Mouse (Mus musculus): Measurements from ENCODE around the gene Cacng7.
"Not testable (repeated sequence)": the region's sequence is repeated elsewhere in the genome, so short reads cannot be mapped to it uniquely, and the experiment has no call there.

The Cacng7 gene

DNA sequence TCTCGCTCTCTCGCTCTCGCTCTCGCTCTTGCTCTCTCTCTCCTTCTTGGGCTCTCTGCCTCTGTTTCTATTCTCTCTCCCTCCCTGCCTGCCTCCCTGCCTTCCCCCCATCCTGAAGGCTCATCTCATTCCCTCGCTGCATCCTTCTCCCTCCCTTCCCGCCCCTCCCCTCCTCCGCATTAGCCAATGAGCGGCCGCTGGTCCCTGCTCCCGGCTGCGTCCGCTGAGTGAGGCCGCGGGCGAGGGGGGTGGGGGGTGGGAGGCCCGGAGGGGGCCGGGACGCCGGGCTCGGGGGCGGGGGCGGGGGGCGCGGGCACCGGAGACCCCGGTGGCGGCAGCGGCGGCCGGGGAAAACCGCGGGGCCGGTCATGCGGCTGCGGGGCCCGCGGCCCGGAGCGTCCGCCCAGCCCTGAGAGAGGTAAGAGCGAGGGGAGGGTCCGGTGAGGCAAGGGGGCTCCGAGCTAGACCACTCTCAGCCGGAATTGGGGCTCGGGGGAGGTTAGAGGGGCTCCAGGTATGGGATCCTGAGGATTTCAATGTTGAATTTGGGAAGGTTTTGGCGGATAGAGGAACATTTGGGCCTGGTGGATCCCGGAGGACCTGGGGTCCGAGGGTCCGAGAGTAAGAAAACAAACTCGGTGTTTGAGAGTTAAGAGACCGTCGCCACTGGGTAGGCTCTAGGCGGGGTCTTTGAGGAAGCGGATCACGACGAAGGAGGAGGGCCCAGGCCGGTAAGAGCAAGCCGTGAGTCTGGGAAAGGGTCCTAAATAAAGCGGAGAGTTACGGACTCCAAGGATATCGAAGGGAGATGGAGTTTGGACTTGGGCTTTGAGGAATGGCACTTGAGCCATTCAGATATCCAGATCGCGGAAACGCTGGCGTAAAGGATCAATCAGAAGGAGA lies at the start of gene Cacng7:
Cacng7 (plus strand) TSS at position 337 of the 903 bp plus-strand sequence.
- no peak for DNase-seq

DNA sequence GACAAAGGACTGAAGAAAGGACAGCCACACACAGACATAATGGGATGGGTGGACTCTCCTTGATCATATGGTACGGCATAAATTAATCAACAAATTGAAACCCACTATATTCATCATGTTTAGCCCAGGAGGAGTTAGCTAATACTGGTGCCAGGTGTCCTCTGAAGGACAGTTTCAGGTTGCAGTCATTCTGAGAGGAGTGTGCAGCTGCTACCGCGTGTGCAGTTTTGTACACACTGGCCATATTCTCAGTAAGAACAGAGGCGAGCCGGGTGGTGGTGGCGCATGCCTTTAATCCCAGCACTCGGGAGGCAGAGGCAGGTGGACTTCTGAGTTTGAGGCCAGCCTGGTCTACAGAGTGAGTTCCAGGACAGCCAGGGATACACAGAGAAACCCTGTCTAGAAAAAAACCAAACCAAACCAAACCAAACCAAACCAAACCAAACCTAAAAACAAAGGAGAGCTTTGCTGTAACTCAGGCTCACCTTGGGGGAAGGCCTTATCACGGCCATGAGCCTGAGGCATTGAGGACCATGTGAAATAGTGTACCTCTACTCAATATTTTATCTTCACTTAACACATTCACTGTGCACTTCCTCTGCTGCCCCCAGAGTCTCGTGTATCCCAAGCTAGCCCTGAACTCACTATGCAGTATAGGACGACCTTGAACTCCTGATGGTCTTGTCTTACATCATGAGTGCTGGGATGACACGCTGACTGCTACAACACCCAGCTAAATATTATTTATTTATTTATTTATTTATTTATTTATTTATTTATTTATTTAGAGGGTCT lies 49.5 kb upstream of the Cacng7 start:
- no peak for DNase-seq

DNA sequence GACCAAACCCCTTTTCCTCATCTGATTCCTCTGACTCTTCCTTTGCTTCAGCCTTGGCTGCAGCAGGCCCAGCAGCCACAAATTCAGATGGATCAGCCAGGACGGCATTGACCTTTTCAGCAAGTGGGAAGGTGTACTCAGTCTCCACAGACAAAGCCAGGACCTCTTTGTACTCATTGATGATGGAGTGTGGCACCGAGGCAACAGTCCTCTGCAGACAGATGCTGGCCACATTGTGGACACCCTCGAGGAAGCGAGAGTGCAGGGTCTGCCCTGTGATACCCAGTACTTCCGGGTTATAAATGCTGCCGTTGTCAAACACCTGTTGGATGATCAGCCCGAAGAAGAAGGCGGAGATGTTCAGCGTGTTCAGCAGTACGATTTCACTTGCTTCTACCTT lies 48.2 kb upstream of the Cacng7 start:
- DNase-seq, result no peak

DNA sequence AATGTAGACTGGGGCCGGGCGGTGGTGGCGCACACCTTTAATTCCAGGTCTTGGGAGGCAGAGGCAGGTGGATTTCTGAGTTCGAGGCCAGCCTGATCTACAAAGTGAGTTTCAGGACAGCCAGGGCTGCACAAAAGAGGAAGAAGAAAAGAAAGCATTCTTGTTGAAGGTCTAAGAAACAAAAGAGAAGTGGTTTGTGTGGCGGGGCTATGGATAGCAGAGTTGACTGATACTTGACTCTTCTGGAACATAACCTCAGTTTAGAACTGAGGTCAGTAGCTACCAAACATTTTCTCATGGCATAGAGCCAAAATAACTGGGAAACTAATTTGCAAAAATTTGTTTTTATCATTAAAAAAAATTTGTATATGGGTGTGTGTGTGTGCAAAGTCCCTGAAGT lies 46.7 kb upstream of the Cacng7 start:
- no peak for DNase-seq

DNA sequence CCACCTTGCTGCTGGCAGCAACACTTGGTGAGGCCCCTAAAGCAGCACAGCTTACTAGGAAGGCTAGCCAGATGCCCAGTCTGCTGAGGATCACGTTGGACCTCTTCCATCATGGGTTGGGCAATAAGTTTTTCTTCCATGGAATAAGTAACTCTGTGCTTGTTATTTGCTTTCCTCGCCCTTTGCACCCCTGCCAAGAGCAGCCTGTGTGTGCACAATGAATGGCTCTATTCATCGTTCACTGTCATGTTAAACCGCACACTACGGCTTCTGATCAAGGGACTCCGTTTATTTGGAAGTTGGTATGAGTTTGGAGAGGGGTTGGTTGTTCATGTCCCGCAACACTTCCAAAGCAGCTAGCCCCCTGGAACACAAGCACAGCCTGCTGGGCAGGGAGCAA lies 45.6 kb upstream of the Cacng7 start:
- no peak for DNase-seq

DNA sequence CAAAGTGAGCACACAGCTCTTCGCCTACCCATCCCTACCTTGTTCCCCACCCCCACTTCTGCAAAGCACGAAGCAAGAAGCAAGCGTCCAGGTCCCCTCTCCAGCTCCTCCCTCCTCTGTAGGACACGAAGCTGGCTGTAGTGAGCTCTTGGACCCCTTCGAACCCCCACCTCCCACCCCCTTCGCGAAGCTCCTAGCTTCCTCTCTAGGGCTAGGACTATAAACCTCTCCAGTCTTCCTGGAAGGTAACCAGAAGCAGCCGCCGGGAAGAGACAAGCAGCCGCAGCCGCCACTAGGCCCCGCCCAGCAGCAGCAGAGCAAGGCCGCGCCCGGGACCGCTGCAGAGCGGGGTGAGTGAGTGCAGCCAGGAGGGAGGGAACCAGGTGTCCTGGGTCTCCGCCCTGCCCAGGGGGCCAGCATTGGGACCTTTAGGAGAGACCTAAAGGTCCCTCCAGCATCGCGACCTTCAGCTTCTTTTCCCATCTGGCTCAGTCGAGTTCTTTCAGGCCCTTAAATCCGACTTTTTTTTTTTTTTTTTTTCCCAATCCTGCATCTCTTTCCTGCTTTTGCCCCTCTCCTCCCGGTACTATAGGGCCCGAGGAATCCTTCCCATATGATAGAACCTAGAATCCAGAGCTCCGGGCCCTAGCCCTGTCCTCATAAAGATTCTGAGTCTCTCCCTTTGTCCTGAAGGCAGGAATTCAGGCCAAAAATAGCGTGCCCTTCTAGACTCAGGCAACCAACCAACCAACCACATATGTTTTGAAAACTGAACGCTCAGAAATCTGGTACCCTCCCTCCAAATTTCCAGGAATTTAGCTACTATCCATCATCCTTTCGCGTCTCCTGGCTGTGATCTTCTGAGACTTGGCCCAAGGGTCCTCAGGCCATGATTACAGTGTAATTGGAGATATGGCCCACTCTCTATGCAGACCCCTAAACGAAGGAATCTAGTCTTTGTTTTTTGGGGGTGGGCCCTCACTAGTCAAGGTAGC lies 43.5 kb upstream of the Cacng7 start, which contains the start of the genes Myadm and Prkcg:
Myadm (plus strand) TSS at position 105 of the 995 bp plus-strand sequence.
Prkcg (plus strand) TSS at position 204 of the 995 bp plus-strand sequence.
- DNase-seq, result peak; percentile 78

DNA sequence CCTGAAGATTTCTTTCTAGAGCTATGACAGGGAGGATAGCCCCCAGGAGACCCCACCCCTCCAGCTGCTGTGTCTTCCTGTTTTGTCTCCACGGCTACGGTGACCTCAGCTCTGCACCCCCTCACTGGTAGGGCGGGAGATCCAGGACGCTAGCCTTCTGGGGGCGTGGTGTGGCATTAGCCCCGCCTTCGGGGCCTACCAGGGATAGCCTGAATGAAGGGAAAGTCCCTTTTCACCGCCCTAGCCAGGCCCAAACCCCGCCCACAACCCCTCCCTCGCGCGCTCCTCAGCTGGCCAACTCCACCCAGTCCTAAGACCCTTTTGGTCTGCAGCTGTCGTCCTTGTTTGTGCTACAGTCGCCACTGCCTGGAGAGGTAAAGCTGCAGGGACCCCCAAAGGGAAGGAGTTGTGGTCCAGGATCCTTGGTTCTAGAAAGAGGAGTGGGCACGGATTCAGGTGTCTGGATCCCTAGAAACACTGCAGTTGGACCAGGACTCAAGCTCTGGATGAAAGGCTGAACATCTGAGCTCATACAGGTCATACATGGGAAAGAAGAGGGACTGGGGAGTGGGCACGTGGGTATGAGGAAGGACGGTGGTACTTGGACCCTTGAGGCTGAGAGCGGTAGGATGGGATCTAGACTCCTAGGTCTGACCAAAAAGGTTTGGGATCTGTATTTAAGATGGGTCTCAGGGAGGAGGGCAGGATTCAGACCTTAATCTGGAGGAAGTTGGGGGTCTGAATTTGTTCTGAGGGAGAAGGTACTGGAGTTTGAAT lies 42.3 kb upstream of the Cacng7 start:
- DNase-seq, result peak; percentile 69

DNA sequence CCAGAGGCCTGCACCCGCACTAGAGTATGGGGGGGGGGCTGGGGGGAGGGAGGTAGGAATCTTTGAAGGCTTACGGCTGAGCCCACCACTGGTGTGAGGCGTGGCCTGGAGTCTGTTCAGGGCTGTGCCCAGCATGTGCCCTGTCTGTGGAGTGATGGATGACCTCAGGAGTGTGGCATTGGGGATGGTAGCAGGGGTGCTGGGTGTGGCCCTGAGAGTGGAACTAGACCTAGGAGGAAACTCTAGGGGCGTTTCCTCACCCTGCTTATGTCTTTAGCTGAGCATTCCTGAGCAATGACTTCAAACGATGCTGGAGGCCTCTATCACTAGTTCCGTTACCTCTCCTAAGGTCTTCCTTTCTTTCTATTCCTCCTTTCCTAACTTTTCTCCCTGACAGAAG lies 41.6 kb upstream of the Cacng7 start:
- no peak for DNase-seq

DNA sequence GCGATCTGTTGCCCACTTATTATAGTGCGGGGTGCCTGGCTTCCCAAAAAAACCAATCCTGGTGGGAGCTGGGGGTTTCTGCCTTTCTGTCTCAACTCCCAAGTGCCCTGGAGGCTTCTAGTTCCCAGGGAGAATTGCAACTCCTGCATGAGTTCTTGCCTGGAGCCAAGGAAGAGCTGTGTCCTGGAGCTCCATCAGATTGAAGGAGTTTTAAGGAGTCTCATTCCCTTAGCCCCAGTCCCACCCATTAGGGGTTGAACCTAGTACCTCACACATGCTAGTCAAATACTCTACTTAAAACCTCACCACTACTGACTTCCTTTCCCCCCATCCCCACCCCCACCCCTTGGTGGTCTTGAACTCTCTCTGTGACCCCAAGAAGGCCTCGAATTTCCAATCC lies 41.0 kb upstream of the Cacng7 start:
- no peak for DNase-seq

DNA sequence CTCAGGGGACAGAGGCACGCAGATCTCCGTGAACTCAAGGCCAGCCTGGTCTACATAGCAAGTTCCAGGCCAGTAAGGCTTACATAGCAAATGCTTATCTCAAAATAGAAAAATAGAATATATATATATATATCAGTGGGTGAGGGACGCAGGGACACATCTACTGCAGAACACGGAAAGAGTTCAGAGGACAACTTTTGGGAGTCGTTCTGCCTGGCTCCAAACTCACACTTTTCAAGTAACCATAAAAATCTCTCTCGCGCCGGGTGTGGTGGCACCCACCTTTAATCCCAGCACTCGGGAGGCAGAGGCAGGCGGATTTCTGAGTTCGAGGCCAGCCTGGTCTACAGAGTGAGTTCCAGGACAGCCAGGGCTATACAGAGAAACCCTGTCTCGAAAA lies 40.5 kb upstream of the Cacng7 start:
- DNase-seq, result not testable (repeated sequence)

DNA sequence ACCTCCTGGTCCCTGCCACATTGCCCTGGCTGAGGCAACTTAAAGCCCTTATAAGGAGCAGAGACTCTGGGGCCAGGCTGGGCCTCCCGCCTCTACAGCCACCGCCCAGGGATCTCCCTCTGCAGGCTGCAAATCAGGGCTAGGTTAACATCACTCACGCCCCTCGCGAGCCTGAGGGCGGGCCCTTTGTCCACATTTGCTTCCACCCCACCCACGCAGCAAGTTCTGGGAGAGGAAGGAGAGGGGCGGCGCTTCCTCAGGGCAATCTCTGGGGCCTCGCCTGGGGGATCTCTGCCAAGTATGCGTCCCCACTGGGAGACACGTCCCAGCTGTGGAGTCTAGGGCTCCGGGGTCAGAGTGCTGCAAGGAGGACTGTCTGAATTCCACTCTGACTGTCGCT lies 40.0 kb upstream of the Cacng7 start:
- peak; percentile 21 for DNase-seq

DNA sequence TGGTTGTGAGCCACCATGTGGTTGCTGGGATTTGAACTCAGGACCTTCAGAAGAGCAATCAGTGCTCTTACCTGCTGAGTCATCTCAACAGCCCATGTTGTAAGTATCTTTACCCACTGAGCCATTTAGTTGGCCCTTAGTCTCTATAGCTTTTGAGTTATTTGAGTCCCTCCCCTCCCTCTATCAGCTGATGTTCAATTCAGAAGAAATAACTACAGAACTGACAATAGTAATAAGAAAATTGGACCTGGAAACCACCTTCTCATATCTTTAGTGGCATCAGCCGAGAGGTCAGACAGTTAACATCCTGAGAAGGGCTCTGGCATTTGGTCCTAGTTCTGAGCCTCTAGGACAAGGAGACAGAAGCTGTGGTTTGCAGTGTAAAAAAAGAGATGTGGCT lies 38.0 kb upstream of the Cacng7 start:
- DNase-seq, result no peak

DNA sequence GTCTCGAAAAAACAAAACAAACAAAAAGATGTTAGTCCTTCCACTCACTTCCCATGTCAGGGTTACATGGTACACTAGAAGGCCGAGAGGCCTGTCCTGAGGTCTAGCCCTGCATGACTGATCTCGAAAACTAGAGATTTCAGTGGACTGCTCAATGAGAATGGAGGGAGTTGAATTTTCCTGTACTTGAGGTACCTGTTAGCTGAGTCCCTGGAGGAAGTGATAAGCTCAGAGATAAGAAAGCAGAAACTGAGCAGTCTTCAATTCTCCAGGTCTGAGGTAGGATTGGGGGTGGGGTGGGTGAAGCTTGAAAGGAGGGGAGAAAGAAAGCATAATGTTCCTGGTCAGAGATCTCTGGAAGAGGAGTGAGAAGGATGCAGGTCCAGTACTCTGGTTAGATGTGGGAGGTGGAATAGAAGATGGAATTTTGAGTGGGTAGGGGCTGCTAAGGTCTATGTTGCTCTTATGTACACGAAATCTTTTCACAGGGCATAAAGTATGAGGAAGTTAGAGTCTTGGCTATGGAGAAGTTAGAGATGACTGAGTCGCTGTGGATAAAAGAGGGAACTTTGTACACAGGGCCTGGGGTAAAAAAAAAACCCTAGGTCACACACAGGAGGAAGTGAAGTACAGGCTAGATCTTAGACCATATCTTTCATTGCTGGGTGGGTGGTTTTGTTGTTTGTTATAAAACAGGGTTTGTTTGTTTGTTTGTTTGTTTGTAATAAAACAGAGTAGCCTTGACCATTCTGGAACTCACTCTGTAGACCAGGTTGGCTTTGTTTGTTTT lies 37.2 kb upstream of the Cacng7 start:
- DNase-seq, result no peak

DNA sequence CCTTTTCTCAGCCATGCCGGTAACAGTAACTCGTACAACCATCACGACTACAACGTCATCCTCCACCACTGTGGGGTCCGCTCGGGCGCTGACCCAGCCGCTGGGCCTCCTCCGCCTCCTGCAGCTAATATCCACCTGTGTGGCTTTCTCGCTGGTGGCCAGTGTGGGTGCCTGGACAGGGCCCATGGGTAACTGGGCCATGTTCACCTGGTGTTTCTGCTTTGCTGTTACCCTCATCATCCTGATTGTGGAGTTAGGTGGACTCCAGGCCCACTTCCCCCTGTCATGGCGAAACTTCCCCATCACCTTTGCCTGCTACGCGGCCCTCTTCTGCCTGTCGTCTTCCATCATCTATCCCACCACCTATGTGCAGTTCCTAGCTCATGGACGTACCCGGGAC lies 36.0 kb upstream of the Cacng7 start:
- no peak for DNase-seq

DNA sequence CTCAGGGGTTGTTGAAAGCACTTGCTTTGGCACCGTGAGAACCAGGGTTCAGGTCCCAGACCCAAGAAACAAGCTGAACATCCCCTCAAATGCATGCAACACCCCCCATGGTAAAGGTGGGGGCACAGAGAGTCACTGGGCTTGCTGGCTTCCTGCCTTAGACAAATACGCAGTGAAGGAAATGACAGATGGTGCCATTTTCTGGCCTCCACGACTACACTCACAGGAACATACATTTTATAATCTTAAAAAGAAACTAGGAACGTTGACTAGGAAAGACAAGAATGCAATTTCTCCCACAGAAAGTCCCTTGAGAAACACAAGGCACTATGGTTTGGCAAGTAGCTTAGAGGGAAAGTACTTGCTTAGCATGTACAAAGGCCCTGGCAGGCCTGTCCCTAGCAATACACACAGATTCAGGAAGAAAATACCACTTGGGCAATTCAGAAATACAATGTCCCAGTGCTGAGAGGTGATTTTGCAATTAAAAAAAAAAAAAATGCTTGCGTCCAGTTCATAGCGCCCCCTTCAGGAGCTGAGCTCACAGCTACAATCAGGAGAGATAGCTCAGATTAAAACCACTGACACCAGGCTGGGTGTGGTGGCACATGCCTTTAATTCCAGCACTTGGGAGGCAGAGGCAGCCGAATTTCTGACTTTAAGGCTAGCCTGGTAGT lies 32.7 kb upstream of the Cacng7 start:
- no peak for DNase-seq

DNA sequence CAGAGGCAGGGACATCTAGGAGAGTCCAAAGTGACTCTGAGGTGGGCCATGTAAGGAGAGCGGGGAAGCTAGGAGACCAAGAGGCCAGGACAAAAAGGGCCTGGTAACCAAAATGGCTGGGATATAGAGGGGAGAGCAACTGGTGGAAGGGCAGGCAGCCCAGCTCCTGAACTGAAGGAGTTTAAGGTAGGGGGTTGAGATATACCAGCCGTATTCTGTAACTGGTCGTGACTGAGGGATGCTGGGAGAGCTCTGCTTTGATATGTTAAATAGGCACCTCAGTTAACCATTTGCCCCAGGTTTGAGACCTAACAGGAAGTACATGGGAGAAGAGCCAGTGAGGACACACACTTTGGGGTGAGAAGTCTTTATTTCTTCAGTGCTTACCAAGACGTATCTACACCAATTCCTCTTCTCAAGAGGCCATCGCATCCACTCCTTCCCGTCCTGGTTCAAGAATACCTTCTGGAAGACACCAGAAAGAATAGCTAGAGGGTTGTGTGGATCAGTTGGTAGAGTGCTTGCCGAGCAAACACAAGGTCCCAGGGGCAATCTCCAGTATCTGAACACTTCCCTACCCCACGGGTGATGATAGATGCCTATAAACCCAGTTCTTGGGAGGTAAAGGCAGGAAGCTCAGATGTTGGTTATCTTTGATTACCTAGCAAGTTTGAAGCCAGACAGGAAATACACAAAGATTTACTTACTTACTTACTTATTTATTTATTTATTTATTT lies 31.7 kb upstream of the Cacng7 start:
- DNase-seq, result no peak

DNA sequence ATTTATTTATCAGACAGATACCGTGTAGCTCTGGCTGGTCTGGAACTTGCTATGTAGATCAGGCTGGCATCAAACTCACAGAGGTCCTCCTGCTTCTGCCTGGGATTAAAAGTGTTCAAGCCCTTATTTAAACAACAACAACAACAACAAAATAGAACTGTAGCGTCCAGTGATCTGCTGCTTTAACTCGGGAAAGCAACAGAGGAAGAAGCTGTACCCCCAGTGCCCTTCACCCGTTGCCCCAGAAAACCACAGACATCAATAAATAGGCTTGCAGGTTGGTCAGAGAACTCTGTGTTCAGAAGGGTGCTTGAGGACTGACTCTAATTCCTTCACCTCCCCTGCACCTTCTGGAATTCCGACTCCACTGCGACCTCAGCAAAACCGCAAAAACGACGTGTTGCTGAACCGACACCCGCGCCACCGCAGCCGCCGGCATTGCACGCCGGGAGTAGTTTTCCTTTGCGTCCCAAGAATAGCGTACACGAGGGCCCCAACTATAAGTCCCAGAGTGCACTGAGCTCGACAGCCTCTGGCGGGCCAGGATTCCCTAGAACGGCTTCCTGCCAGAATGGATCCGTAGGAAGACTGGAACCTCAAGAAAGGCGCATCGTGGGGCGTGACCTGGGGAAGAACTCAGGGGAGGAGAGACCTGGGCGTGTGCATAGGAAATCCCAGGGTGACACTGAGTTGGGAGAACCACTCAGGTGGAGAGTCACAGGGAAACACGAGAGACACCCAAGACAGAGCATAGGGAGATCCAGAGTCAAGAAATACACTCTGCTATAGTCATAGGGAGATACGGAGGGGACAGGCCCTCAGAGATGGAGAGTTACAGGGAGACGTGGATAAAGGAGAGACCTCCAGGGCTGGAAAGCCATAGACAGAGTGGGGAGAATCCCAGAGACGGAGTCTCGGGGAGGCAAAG lies 30.9 kb upstream of the Cacng7 start:
- DNase-seq, result no peak

DNA sequence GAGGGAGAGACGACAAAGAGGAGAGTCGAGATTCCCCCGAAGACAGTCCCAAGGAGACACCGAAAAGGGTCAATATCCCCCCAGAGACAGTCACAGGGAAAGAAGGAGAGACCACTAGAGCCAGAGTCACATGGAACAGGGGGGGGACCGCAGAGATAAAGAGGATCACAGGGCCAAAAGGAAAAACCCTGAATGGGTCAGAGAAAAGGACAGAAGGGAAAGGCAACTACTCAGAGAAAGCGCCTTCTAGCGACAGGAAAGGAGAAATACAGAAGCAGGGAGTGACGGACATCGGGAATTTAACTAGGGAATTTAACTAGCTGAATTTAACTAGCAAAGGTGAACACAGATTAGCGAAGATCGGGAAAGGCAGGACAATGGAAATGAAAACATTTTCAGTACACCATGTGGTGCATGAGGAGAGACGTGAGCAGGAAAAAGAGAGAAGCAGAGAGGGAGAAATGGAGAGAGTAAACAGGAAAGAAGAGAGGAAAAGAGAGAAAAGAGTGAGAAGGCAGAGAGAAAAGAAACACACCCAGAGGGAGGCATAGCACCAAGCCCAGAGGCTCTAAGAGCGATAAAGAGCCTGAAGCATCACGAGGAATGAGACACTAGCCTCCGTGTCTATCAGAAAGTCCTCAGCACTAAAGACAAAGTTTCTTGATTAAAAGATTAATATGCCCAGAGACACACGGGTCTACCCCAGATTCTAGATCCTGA lies 30.0 kb upstream of the Cacng7 start:
- no peak for DNase-seq
